Mouse (Mus musculus): ENCODE measurements around the gene Ugt8a.

DNA sequence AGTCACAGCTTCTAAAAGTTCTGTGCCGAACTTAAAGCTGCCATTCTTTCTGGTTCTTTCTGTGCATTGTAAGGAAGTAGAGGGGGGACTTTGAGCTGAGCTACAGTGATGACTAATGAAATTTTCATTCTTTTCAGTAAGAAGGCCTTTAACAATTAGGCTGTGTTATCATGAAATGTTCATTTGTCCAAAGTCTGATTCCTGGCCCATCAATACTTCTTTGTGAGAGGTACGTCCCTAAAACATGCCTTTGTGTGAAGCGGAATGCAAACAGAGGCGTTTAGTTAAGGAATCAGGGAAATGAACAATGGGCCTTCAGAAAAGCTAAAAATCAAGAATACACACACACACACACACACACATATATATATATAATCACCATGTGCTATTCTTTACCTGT is 31.0 kb upstream of the Ugt8a start:
- TF ChIP-seq POLR2A (IDR thresholded peaks at IDR 0.05; ENCODE audit: low read depth, low read length) (no peak), CTCF (conservative IDR thresholded peaks at IDR 0.05; ENCODE audit: insufficient read depth, insufficient read length, low read depth, low read length) (no peak)
